Mouse (Mus musculus) c-Kit-positive CD71-negative TER-119-negative erythroid progenitor cells, embryonic 14.5 days (primary cell): ENCODE measurements around the gene Ncoa3.

Source experiments
- DNase-seq: peaks from one replicate; pipeline ENCODE4 v3.0.0-alpha.2; 2013; ENCODE audit warnings: low read depth

Gene Ncoa3

GRCm38 (mm10) chr2:166079961-166080885 lies 87.8 kb downstream of the Ncoa3 start:
- DNase-seq, result peak; percentile 65

GRCm38 (mm10) chr2:166080967-166081750 lies 88.7 kb downstream of the Ncoa3 start:
- DNase-seq, result no peak

- peak; percentile 75 for DNase-seq
Measured at GRCm38 (mm10) chr2:166082193-166082592, 89.8 kb downstream of the Ncoa3 start.

- DNase-seq, result no peak
Measured at GRCm38 (mm10) chr2:166082661-166083060, 90.2 kb downstream of the Ncoa3 start.

GRCm38 (mm10) chr2:166083542-166084031 lies 91.2 kb downstream of the Ncoa3 start:
- DNase-seq, result no peak

GRCm38 (mm10) chr2:166084111-166084510 lies 91.7 kb downstream of the Ncoa3 start:
- DNase-seq, result no peak

- peak; percentile 50 for DNase-seq
Measured at GRCm38 (mm10) chr2:166084964-166085363, 92.5 kb downstream of the Ncoa3 start.

GRCm38 (mm10) chr2:166085780-166086179 lies 93.3 kb downstream of the Ncoa3 start:
- DNase-seq, result no peak

GRCm38 (mm10) chr2:166086457-166087233 lies 94.2 kb downstream of the Ncoa3 start:
- DNase-seq, result no peak

- no peak for DNase-seq
Measured at GRCm38 (mm10) chr2:166088991-166089390, 96.6 kb downstream of the Ncoa3 start.

GRCm38 (mm10) chr2:166090131-166090581 lies 97.7 kb downstream of the Ncoa3 start:
- no peak for DNase-seq

GRCm38 (mm10) chr2:166091599-166091998 lies 99.2 kb downstream of the Ncoa3 start:
- DNase-seq, result no peak

- no peak for DNase-seq
Measured at GRCm38 (mm10) chr2:166092412-166092811, 100.0 kb downstream of the Ncoa3 start.

- no peak for DNase-seq
Measured at GRCm38 (mm10) chr2:166096300-166096699, 103.9 kb downstream of the Ncoa3 start.

GRCm38 (mm10) chr2:166096834-166097233 lies 104.4 kb downstream of the Ncoa3 start:
- no peak for DNase-seq

- DNase-seq, result peak; percentile 48
Measured at GRCm38 (mm10) chr2:166097443-166098291, 105.2 kb downstream of the Ncoa3 start.

- no peak for DNase-seq
Measured at GRCm38 (mm10) chr2:166098292-166098933, 106.0 kb downstream of the Ncoa3 start.

- no peak for DNase-seq
Measured at GRCm38 (mm10) chr2:166100309-166101262, 108.2 kb downstream of the Ncoa3 start.

- DNase-seq, result no peak
Measured at GRCm38 (mm10) chr2:166102893-166103292, 110.5 kb downstream of the Ncoa3 start.
